Mouse (Mus musculus) kidney, postnatal 0 days (tissue): ENCODE measurements at regions not wholly inside any gene's neighbourhood (a gene's known extent, or its start where the extent isn't known, plus 50 kb on each side); places are given as distances from the start of the nearest gene placed in this dataset.

Experiments
- ATAC-seq: fragments of 200-750 bp; cut with Nextera tagmentation; replicated peaks from 2 replicates; pipeline ENCODE4 v1.8.0; 2017; ENCODE audit warnings: low read depth, moderate number of reproducible peaks, moderate TSS enrichment, moderate library complexity; ENCODE audit not compliant: low FRiP score
- DNase-seq: peaks from one replicate; pipeline ENCODE4 v3.0.0-alpha.2; 2016; ENCODE audit warnings: low spot score
- H3K27ac ChIP-seq: fragments of 300-500 bp; sonication (generic); 2 replicates; pipeline ENCODE4 v1.5.1; 2014; ENCODE audit warnings: mild to moderate bottlenecking
- H3K27me3 ChIP-seq: fragments of 300-500 bp; sonication (generic); 2 replicates; pipeline ENCODE4 v1.6.1; 2014; ENCODE audit warnings: low read length, mixed read lengths; ENCODE audit not compliant: insufficient read depth
- H3K36me3 ChIP-seq: fragments of 300-500 bp; sonication (generic); 2 replicates; pipeline ENCODE4 v1.6.1; 2014; ENCODE audit warnings: low read length, mixed read lengths; ENCODE audit not compliant: insufficient read depth
- H3K4me1 ChIP-seq: fragments of 300-500 bp; sonication (generic); replicated peaks from 2 replicates; pipeline ENCODE4 v1.6.1; 2014; ENCODE audit warnings: antibody characterized with exemption, low read length, mixed read lengths; ENCODE audit not compliant: insufficient read depth
- H3K4me2 ChIP-seq: fragments of 300-500 bp; sonication (generic); 2 replicates; pipeline ENCODE4 v1.6.1; 2014; ENCODE audit warnings: mild to moderate bottlenecking, low read length, moderate library complexity, mixed read lengths
- H3K4me3 ChIP-seq: fragments of 300-500 bp; sonication (generic); replicated peaks from 2 replicates; pipeline ENCODE4 v1.5.1; 2014; ENCODE audit warnings: low read depth, low read length
- H3K9ac ChIP-seq: fragments of 300-500 bp; sonication (generic); 2 replicates; pipeline ENCODE4 v1.6.1; 2014; ENCODE audit warnings: low read depth, low read length
- H3K9me3 ChIP-seq: fragments of 300-500 bp; sonication (generic); replicated peaks from 2 replicates; pipeline ENCODE4 v1.6.1; 2016; ENCODE audit warnings: low read length, inconsistent platforms, mixed read lengths
- CTCF ChIP-seq: IDR thresholded peaks from 2 replicates; pipeline ENCODE4 v1.5.1; 2016; ENCODE audit warnings: antibody characterized with exemption, low read depth, mild to moderate bottlenecking, moderate library complexity
- WGBS: fragments of 180-500 bp; shearing (Covaris S2); extraction: QIAGEN DNeasy Blood & Tissue Kit; methylation state at CpG from one replicate; pipeline ENCODE4 v1.1.7; 2014; 5-methylcytosine and 5-hydroxymethylcytosine counted together

DNA sequence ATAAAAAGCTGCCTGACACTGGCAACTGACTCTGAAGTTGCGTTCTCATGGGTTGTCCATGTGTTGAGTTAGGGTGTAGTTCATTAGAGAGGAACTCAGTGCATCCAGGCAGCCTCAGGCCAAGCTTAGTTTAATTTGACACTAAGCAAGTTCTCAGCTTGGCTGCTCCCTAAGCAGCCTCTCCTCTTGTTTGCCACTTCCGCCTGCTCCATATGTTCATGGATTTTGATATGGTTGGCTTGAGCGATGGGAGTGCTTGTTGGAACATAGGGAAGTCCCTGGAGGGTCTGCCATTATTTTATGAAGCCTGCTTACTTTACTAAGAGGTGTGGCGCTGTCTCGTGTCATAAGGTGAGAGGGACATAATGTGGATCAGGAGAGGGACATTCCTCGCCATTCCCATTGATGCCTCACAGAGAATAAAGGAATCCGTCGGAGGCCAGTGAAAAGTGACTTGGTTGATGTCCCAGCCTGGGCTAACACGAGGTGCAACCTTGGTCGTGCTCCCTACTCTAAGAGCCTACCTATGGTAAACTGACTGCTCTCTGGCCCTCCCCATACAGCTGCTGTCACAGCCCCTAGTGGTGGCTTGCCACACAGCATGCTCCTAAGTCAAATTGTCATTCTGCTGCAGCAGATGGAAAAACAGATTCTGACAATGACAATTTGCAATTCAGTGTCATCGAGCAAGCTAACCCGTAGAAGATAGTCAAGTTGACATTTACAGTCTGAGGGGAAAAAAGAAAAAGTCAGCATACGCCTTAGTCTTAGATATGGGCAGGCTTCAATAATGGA, 104.6 kb downstream of the Pmp22 start:
- Histone ChIP-seq H3K9me3 (no peaks in the 10 kb centered on the region), H3K36me3 (no peaks in the 10 kb centered on the region), H3K4me1 (no peaks in the 10 kb centered on the region), H3K4me3 (no peak overlapping the region), H3K4me2 (no peak overlapping the region), H3K27ac (no peak overlapping the region), H3K9ac (no peak overlapping the region), H3K27me3 (no peaks in the 10 kb centered on the region)
- 86% methylated on average over 13 of the region's 13 CpGs for WGBS
- DNase-seq (no peak), ATAC-seq (no peak)
- peak; percentile 63 for TF ChIP-seq CTCF

DNA sequence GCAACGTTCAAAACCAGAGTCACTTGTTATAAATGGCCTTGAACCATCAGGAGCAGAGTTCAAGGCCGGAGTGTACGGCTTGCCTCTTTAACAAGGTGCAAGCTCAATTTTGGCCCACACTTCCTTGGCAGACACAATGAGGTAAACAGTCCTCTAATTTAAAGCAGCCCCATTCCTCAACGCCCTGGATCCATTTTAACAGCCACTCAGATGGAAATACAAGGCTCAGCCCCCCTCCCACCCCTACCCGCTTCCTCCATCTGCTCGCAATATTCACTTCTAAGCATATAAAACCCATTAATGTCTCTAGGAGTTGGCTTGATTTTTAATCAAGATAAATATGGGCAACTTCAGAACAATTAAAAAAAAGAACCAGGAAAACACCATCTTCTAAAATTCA, 105.7 kb downstream of the Pmp22 start:
- H3K36me3 ChIP-seq: no peaks in the 10 kb centered on the region
- H3K4me2 ChIP-seq: no peak overlapping the region
- no peak for TF ChIP-seq CTCF
- WGBS: 68% methylated on average over 6 of the region's 6 CpGs
- H3K27ac ChIP-seq: no peak overlapping the region
- H3K27me3 ChIP-seq: no peaks in the 10 kb centered on the region
- ATAC-seq (no peak), DNase-seq (no peak)
- no peaks in the 10 kb centered on the region for H3K9me3 ChIP-seq
- no peaks in the 10 kb centered on the region for H3K4me1 ChIP-seq
- no peak overlapping the region for H3K9ac ChIP-seq
- H3K4me3 ChIP-seq: no peak overlapping the region

DNA sequence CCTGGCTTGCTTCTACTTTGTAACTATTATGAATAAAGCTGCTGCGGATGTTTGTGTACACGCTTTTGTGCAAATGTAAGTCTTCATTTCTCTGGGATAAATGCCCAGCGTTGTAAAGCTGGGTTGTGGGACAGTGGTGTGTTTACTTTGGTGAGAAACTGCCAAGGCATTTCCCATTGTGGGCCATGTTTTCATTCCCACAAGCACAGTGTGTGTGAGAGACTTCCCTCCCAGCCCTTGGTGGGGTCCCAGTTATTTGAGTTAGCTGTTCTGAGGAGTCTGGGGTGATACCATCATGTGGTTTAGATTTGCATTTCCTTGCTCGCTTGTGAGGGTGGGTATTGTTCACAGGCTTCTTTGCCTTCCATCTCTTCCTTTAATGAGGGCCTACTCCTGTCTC, 109.9 kb downstream of the Pmp22 start:
- Histone ChIP-seq H3K27ac (no peak overlapping the region), H3K4me1 (no peaks in the 10 kb centered on the region), H3K4me3 (no peak overlapping the region), H3K36me3 (no peaks in the 10 kb centered on the region), H3K9ac (no peak overlapping the region), H3K4me2 (no peak overlapping the region), H3K27me3 (no peaks in the 10 kb centered on the region), H3K9me3 (no peaks in the 10 kb centered on the region)
- WGBS: 84% methylated on average over 4 of the region's 4 CpGs
- no peak for TF ChIP-seq CTCF
- ATAC-seq (no peak), DNase-seq (no peak)

DNA sequence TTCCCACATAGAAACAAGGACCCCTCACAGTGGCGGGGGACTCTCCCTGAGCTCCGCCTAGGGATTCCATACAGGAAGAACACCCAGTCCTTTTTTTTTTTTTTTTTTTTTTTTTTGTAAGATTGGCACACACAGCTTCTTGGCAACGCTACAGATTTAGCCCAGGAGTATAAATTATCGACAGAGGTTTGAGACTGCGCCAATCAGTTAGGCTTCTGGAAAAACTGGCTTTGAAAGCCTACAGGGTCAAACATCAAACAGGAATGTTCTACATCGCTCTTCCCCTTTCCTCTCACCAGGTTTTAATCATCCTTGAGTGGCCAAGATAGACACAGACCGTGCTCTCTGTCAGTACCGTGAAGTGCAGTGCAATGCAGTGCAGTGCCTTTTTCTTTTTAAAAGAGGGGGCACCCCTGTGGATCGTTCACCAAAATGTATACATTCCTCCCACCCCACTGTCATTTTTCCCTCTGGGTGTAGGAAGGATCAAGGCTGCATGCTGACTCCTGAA, 115.2 kb downstream of the Pmp22 start:
- DNase-seq (no peak), ATAC-seq (no peak)
- 63% methylated on average over 9 of the region's 9 CpGs for WGBS
- no peak overlapping the region for H3K27ac ChIP-seq
- no peaks in the 10 kb centered on the region for H3K36me3 ChIP-seq
- H3K4me2 ChIP-seq: no peak overlapping the region
- H3K4me3 ChIP-seq: no peak overlapping the region
- no peak for TF ChIP-seq CTCF
- no peaks in the 10 kb centered on the region for H3K4me1 ChIP-seq
- no peaks in the 10 kb centered on the region for H3K9me3 ChIP-seq
- H3K27me3 ChIP-seq: no peaks in the 10 kb centered on the region
- H3K9ac ChIP-seq: no peak overlapping the region

DNA sequence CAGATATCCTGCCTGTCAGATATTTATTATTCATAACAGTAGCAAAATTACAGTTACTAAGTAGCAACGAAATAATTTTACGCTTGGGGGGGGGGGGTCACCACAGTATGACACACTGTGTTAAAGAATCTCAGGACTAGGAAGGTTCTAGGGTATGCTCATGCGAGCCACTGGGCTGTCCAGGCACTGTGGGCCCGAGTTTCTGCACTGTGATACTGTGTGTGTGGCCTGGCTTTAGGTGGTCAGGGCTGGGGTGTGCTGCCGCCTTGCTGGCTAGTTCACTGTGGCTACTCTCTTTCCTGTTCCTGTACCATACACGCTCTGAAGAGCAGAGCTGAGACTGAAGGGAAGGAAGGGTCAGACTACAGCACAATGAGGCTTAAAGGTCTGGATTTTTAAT, 116.3 kb downstream of the Pmp22 start:
- H3K9me3 ChIP-seq: no peaks in the 10 kb centered on the region
- H3K4me2 ChIP-seq: no peak overlapping the region
- no peak overlapping the region for H3K4me3 ChIP-seq
- no peaks in the 10 kb centered on the region for H3K36me3 ChIP-seq
- no peaks in the 10 kb centered on the region for H3K4me1 ChIP-seq
- DNase-seq (no peak), ATAC-seq (no peak)
- H3K9ac ChIP-seq: no peak overlapping the region
- H3K27me3 ChIP-seq: no peaks in the 10 kb centered on the region
- no peak for TF ChIP-seq CTCF
- WGBS: 70% methylated on average over 6 of the region's 6 CpGs
- no peak overlapping the region for H3K27ac ChIP-seq

DNA sequence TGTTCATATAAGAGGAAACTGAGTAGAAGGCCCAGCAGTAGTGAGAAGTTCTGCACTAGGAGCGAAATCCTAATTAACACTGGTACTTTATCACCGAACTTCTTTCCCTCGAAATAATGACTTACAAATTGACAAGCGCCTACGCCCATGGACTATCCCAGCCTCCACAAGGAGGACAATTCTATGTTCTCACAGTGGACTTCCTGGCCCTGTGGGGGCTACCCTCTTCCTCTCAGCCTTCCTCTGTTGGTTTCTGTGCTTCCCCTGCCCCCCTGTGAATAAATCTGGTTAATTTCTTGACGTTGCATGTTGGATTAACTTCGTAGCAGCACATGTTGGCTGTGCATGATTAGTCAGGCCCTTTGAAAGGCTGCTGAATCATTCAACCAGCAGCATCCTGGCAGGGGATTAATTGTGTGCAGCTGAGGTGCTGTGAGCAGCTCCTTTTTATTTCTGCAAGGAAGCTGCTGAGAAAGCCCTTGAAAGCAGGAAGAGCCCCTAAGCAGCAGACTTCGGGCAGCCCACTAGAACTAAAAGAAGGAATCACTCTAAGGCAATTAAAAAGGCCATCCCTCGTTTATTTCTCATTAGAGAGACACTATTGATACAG, 117.4 kb downstream of the Pmp22 start:
- H3K27me3 ChIP-seq: no peaks in the 10 kb centered on the region
- ATAC-seq: no peak
- 60% methylated on average over 9 of the region's 9 CpGs for WGBS
- no peak overlapping the region for H3K27ac ChIP-seq
- no peaks in the 10 kb centered on the region for H3K9me3 ChIP-seq
- no peak for TF ChIP-seq CTCF
- no peak overlapping the region for H3K4me3 ChIP-seq
- no peaks in the 10 kb centered on the region for H3K4me1 ChIP-seq
- no peaks in the 10 kb centered on the region for H3K36me3 ChIP-seq
- H3K4me2 ChIP-seq: no peak overlapping the region
- DNase-seq: no peak
- H3K9ac ChIP-seq: no peak overlapping the region
